Mouse (Mus musculus) cerebellum, postnatal 25 days (tissue): ENCODE data around the gene Scd2.
"Not testable (repeated sequence)": the region's sequence is repeated elsewhere in the genome, so short reads cannot be mapped to it uniquely, and the experiment has no call there.

ENCODE experiments used
- DNase-seq, 2 experiments: peaks; one replicate each; pipeline ENCODE4 v3.0.0; 2021; ENCODE audit warnings: mixed read lengths in 2 of 2

Scd2 gene

GRCm38 (mm10) chr19:44292941-44293768 is at the start of gene Scd2:
Scd2 (plus strand) TSS chr19:44293674.
- peak in 1 of 2 experiments; percentile 55 for DNase-seq

GRCm38 (mm10) chr19:44245761-44246171 is 47.7 kb upstream of the Scd2 start:
- DNase-seq, result peak; percentile 31 to 74

GRCm38 (mm10) chr19:44246341-44246911 is 47.0 kb upstream of the Scd2 start:
- no peak for DNase-seq

GRCm38 (mm10) chr19:44247281-44248080 is 46.0 kb upstream of the Scd2 start:
- peak; percentile 46 to 63 for DNase-seq

GRCm38 (mm10) chr19:44248081-44248853 is 45.2 kb upstream of the Scd2 start:
- DNase-seq, result peak; percentile 94 to 97

GRCm38 (mm10) chr19:44248854-44249351 is 44.6 kb upstream of the Scd2 start:
- no peak for DNase-seq

GRCm38 (mm10) chr19:44251138-44251537 is 42.3 kb upstream of the Scd2 start:
- DNase-seq, result not testable (repeated sequence)

GRCm38 (mm10) chr19:44251936-44252558 is 41.4 kb upstream of the Scd2 start:
- DNase-seq, result no peak

- DNase-seq, result not testable (repeated sequence)
These were observed 39.4 kb upstream of the Scd2 start for GRCm38 (mm10) chr19:44254106-44254505.

- DNase-seq, result no peak
These were observed 36.0 kb upstream of the Scd2 start for GRCm38 (mm10) chr19:44257377-44257966.

- DNase-seq, result no peak
These were observed 34.0 kb upstream of the Scd2 start for GRCm38 (mm10) chr19:44259484-44259883.

GRCm38 (mm10) chr19:44260487-44260886 is 33.0 kb upstream of the Scd2 start:
- DNase-seq, result no peak

- no peak for DNase-seq
These were observed 31.7 kb upstream of the Scd2 start for GRCm38 (mm10) chr19:44261774-44262173.

- DNase-seq, result no peak
These were observed 29.9 kb upstream of the Scd2 start for GRCm38 (mm10) chr19:44263581-44263980.

- no peak for DNase-seq
These were observed 29.2 kb upstream of the Scd2 start for GRCm38 (mm10) chr19:44264226-44264625.

- DNase-seq, result no peak
These were observed 28.2 kb upstream of the Scd2 start for GRCm38 (mm10) chr19:44265300-44265699.

- DNase-seq, result no peak
These were observed 27.6 kb upstream of the Scd2 start for GRCm38 (mm10) chr19:44265911-44266337.

- DNase-seq, result no peak
These were observed 27.0 kb upstream of the Scd2 start for GRCm38 (mm10) chr19:44266458-44266823.

- DNase-seq, result peak; percentile 92 to 95
These were observed 26.5 kb upstream of the Scd2 start for GRCm38 (mm10) chr19:44266824-44267498.

GRCm38 (mm10) chr19:44267499-44268002 is 25.9 kb upstream of the Scd2 start:
- peak in 1 of 2 experiments; percentile 35 for DNase-seq

- DNase-seq, result no peak
These were observed 19.8 kb upstream of the Scd2 start for GRCm38 (mm10) chr19:44273711-44274110.
